Mouse (Mus musculus) cerebellum, postnatal 4 days (tissue): ENCODE measurements around the gene Adrm1.

Experiments used
- DNase-seq, 2 experiments: peaks; one replicate each; pipeline ENCODE4 v3.0.0; 2022; ENCODE audit warnings: low spot score in 2 of 2, mixed read lengths in 1 of 2

The Adrm1 gene

GRCm38 (mm10) chr2:180184752-180185109 is 13.4 kb downstream of the Adrm1 start:
- DNase-seq: no peak

GRCm38 (mm10) chr2:180185686-180186085 is 14.4 kb downstream of the Adrm1 start:
- no peak for DNase-seq

- DNase-seq: no peak
Observed at GRCm38 (mm10) chr2:180187362-180187761, 16.1 kb downstream of the Adrm1 start.

GRCm38 (mm10) chr2:180196610-180197322 is 25.5 kb downstream of the Adrm1 start:
- no peak for DNase-seq

- DNase-seq: no peak
Observed at GRCm38 (mm10) chr2:180197323-180198037, 26.2 kb downstream of the Adrm1 start.

GRCm38 (mm10) chr2:180198782-180199181 is 27.5 kb downstream of the Adrm1 start:
- DNase-seq: no peak

- DNase-seq: no peak
Observed at GRCm38 (mm10) chr2:180200681-180201080, 29.4 kb downstream of the Adrm1 start.

- no peak for DNase-seq
Observed at GRCm38 (mm10) chr2:180201303-180201702, 30.0 kb downstream of the Adrm1 start.

GRCm38 (mm10) chr2:180202263-180202662 is 31.0 kb downstream of the Adrm1 start:
- peak in 1 of 2 experiments; percentile 49 for DNase-seq

GRCm38 (mm10) chr2:180202805-180203204 is 31.5 kb downstream of the Adrm1 start:
- peak in 1 of 2 experiments; percentile 50 for DNase-seq

- DNase-seq: no peak
Observed at GRCm38 (mm10) chr2:180204501-180204900, 33.2 kb downstream of the Adrm1 start.

- DNase-seq: no peak
Observed at GRCm38 (mm10) chr2:180205083-180205955, 34.0 kb downstream of the Adrm1 start.

- no peak for DNase-seq
Observed at GRCm38 (mm10) chr2:180205956-180206280, 34.6 kb downstream of the Adrm1 start.

GRCm38 (mm10) chr2:180207840-180208239 is 36.6 kb downstream of the Adrm1 start:
- peak in 1 of 2 experiments; percentile 74 for DNase-seq

- DNase-seq: no peak
Observed at GRCm38 (mm10) chr2:180208976-180209375, 37.7 kb downstream of the Adrm1 start.

- DNase-seq: no peak
Observed at GRCm38 (mm10) chr2:180212255-180212654, 41.0 kb downstream of the Adrm1 start.

GRCm38 (mm10) chr2:180214352-180214978 is 43.2 kb downstream of the Adrm1 start:
- no peak for DNase-seq

- no peak for DNase-seq
Observed at GRCm38 (mm10) chr2:180215011-180215461, 43.8 kb downstream of the Adrm1 start.

GRCm38 (mm10) chr2:180215951-180216350 is 44.7 kb downstream of the Adrm1 start:
- DNase-seq: no peak

- no peak for DNase-seq
Observed at GRCm38 (mm10) chr2:180216921-180217320, 45.6 kb downstream of the Adrm1 start.

GRCm38 (mm10) chr2:180217587-180217986 is 46.3 kb downstream of the Adrm1 start:
- DNase-seq: peak in 1 of 2 experiments; percentile 49

- DNase-seq: no peak
Observed at GRCm38 (mm10) chr2:180218241-180218640, 47.0 kb downstream of the Adrm1 start.
